Mouse (Mus musculus): ENCODE data around the gene Anapc15-ps.

Gene Anapc15-ps

GRCm38 (mm10) chr10:95673351-95673750, at the start of gene Anapc15-ps:
Gene Anapc15-ps, minus strand, starts transcription at chr10:95673451.
- DNase-seq (ENCODE audit: low read depth, low spot score), result no peak

- no peak for DNase-seq (ENCODE audit: low read depth, low spot score)
Measured at GRCm38 (mm10) chr10:95722203-95722611, 49.0 kb upstream of the Anapc15-ps start.

DNA sequence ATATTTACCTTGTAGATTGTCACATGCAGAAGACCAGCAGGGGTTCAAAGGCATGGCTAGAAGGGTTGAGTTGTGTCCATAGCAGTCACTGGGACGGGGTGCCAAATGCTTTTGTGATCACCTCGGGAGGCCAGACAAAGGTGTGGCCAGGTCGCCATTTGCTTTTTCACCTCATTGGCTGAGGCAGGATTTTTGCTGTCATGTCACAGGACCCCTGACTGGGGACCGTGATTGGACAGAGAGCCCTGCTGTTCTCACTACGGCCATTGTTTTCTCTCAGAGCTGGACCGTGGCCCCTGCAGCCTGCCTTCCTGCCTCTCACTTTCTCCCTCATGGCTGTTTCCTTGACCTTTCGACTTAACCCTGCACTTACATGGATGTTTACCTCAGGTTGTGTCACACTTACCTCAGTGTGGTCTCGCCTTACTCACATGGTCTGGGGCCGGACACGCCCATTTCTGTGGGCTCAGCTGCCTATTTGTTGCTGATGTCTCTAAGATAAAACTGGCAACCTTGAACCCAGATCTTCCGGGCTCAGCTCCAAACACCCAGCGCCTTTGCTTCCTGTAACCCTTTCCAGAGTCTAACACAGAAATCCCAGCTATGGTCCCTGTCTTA, 47.0 kb upstream of the Anapc15-ps start:
- DNase-seq (ENCODE audit: low read depth, low spot score), result no peak

DNA sequence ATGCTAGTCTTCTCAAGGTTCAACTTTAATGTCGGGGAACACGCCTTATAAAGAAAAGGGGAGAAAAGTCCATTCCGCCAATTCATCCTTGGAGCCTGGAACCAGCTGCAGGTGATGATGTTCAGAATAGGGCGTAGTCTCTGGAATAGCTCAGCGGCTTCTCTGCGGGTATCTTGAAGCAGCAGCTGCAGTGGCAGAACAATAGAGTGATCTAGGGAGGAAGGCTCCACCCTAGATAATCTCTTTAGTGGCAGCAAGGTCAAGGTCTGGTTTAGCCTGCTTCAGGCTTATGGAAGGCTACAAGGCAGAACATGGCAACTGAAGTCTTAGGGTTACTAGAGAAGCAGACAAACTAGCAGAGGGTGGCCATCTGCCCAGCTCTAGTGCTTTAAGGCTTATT, 46.2 kb upstream of the Anapc15-ps start:
- DNase-seq (ENCODE audit: low read depth, low spot score), result no peak

GRCm38 (mm10) chr10:95718760-95719159, 45.5 kb upstream of the Anapc15-ps start:
- no peak for DNase-seq (ENCODE audit: low read depth, low spot score)

GRCm38 (mm10) chr10:95717106-95717680, 43.9 kb upstream of the Anapc15-ps start:
- DNase-seq (ENCODE audit: low read depth, low spot score), result no peak

DNA sequence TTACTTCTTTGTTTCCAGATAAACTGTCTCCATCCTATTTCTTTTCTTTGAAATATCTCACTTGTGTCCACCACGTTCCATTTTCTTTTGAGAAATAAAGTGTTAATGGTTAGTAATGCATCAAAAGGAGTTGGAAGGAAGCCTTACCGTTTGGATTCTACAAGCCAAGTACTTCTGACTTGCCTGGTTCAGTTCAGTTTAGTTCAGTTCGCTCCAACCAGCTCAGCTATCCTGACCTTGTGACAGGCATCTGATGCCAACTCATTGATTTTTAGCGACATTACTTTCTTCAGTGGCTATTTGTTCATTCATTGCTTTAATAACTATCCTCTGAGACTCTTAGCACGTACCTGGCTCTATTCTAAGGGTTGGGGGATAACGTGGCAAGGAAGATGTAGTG, 42.4 kb upstream of the Anapc15-ps start:
- no peak for DNase-seq (ENCODE audit: low read depth, low spot score)

DNA sequence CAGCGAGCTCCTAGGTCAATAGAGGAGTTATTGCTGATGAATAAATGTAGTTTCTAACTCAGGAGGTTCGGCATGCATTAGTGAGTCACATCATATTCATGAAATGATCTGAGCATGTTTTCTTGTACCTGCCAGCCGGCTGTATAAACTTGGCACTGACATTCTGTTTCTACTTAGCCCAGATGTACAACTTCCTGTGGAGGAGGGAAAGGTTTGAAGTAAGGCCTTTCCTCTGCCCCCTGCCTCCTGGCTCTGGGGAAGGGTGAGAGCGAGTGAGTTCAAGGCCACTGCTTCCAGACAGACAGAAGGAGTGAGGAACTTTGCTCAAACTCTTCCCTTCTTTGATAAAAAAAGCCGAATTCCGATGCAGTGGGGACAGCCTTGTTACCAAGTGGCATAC, 39.0 kb upstream of the Anapc15-ps start:
- DNase-seq (ENCODE audit: low read depth, low spot score), result no peak

GRCm38 (mm10) chr10:95709903-95710660, 36.8 kb upstream of the Anapc15-ps start:
- no peak for DNase-seq (ENCODE audit: low read depth, low spot score)

- no peak for DNase-seq (ENCODE audit: low read depth, low spot score)
Measured at GRCm38 (mm10) chr10:95709143-95709880, 36.1 kb upstream of the Anapc15-ps start.

DNA sequence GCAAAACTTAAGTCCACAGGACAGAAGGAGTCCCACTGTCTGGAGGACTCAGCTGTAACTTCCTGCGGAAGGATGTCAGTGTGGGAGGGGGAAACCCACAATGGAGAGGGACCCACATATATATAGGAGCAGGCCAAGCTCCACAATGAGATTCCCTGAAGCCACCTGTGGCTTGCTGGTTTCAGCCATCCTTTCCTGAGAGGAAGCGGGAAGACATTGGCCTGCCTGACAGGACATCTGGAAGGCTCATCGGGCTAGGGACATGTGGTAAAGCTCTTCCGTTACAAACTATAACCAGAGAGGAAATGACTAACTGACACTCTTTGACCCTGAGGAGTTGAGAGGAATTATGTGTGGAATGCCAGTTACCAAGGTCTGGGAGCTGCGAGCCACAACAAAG, 34.8 kb upstream of the Anapc15-ps start:
- DNase-seq (ENCODE audit: low read depth, low spot score), result no peak

GRCm38 (mm10) chr10:95706867-95707266, 33.6 kb upstream of the Anapc15-ps start:
- no peak for DNase-seq (ENCODE audit: low read depth, low spot score)

DNA sequence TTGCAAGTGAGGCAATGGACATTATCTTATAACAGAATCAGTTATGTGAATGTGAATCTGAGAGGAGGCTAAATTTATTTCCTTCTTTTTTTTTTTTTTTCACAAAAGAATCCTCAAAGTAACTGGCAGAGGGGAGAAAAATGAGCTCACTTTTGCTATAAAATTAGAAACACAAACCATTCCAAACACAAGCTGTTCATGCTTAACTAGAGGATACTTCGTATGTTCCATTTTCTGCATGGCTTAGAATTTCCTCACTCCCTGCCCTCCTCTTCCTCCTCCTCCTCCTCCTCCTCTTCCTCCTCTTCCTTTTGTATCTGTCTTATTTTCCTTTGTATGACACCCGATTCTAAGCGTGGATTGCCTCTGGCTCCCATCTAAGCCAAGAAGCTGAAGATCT, 32.5 kb upstream of the Anapc15-ps start:
- DNase-seq (ENCODE audit: low read depth, low spot score), result no peak

GRCm38 (mm10) chr10:95704847-95705246, 31.6 kb upstream of the Anapc15-ps start:
- no peak for DNase-seq (ENCODE audit: low read depth, low spot score)

DNA sequence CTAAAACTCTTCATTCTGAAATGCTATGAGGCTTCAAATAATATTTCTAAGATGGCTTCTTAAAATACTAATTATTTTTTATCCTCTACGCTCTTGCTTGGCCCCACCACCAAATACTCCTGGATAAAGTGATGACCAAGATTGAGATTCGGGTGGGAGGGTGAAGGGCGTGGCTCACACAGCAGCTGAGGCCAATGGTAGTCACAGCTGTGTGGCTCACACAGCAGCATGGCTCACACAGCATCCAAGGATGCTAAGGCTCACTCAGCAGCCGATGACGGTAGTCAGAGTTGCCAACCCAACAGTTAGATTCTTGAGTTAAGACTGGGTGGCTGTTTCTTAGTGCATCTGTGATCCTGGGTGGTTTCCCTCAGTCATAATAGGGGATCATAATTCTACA, 30.5 kb upstream of the Anapc15-ps start:
- no peak for DNase-seq (ENCODE audit: low read depth, low spot score)

- no peak for DNase-seq (ENCODE audit: low read depth, low spot score)
Measured at GRCm38 (mm10) chr10:95700422-95700821, 27.2 kb upstream of the Anapc15-ps start.

DNA sequence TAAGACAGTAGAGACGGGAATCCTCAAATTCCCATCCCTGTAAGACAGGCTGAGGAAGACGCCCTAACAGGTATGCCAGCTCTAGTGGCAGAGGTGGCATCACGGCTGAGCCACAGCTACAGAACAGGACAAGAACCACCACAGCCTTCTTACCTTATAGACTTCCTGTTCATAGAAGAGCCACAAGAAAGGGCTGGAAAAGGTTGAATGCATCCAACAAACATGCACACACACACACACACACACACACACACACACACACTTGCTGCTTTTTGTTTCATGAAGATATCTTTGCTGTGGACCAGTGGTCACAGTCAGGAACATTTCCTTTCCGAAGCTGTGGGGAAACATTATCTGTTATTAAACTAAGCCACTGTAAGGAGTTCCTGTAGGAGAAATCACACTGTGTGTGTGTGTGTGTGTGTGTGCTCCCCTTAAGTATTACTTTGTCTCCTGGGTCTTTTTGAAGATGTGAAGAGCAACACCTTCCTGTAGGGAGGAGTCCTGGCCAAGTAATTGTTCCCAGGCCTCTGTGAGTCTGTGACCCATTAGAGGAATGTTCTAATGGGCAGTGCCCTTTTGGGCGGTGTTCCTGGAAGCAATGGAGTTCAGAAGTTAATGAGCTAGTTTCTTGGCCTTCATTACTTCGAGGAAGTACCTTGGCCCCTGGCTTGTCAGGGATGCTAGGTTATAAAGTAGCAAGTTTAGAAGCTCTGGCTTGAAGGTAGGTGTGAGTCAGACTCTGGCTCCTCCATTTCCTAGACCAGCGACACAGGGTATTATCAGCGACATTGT, 25.9 kb upstream of the Anapc15-ps start:
- no peak for DNase-seq (ENCODE audit: low read depth, low spot score)

GRCm38 (mm10) chr10:95696253-95696641, 23.0 kb upstream of the Anapc15-ps start:
- no peak for DNase-seq (ENCODE audit: low read depth, low spot score)

- DNase-seq (ENCODE audit: low read depth, low spot score), result no peak
Measured at GRCm38 (mm10) chr10:95695603-95696252, 22.5 kb upstream of the Anapc15-ps start.

- DNase-seq (ENCODE audit: low read depth, low spot score), result no peak
Measured at GRCm38 (mm10) chr10:95694559-95695251, 21.5 kb upstream of the Anapc15-ps start.
